Mouse (Mus musculus): ENCODE measurements around the gene Slc22a3. TPM values are rescaled to one million over a fixed set of nuclear protein-coding genes. Genes with fewer than 3 reads are reported as not detected.

Slc22a3 gene
- total RNA-seq (2014; rRNA removed) (1.0 and 2.3 TPM in 2 replicates), polyA plus RNA-seq (2012; rRNA removed) (2.5 and 4.2 TPM in 2 replicates)

DNA sequence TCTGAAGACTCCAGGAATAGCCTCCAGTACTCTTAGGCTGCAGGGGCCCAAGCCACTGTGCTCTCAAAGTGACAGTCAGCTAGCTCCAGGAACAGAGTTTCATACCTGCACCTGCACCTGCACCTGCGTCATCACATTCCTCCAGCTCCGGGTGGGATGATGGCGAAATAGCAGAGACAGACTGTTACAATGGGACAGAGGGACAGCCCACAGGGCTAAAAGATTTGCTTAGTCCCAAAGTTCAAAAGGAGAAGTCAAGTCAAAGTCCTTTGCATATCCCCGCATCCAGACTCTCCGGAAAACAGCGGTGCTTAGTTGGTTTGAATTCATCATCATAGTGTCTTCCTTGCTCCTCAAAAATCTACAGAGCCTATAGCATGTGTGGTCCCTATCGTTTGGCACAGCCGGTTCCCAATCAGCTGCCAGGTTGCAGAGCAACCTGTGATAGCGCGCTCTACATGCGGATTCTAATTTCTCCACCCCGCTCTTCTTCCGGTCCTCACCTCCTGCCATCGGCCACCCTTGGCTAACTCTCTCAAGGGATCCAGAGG, at the start of gene Slc22a3:
TSS of gene Slc22a3 (minus strand) at position 51 of the 551 bp plus-strand sequence.
- WGBS: 22% methylated on average over 14 of the region's 14 CpGs

DNA sequence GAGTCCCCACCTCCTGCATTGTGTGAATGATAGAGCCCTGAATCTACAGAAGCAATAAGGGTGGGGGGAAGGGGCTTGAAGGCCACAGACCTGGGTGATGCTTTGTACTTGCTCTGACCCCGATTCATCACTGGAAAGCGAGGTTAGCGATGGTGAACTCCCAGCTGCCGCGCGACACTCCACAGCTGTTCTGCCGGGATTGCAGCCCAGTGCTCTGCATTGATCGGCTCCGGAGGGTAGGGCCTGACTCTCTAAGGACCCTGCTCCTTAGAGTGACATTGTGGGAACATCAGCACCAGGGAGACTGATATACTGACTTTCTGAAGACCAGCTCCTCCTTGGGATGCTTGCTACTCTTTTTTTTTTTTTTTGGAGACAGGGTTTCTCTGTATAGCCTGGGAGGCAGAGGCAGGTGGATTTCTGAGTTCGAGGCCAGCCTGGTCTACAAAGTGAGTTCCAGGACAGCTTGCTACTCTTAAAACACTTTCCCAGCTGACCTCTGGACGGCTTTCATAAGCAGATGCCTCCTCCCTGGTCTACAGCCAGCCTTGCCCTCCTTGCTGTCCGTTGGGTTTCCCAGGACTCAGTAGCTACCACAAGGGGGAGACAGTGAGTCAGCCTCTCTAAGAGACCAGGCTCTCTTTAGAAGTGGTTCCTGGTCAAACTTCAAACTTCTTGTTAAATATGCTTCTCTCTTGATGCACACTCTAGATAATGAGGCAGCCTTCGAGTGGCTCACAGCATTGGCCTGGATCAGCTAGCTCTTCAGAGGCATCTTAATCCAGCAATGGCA, 27.0 kb upstream of the Slc22a3 start:
- H3K4me1 ChIP-seq (ENCODE audit: control insufficient read depth, insufficient read depth, low read length): no peaks in the 10 kb centered on the region
- 57% methylated on average over 13 of the region's 13 CpGs for WGBS
- H3K4me3 ChIP-seq (ENCODE audit: insufficient read depth, low read depth, low read length): no peak overlapping the region
- no peaks in the 10 kb centered on the region for H3K27me3 ChIP-seq (ENCODE audit: control insufficient read depth, insufficient read depth, low read length)
- TF ChIP-seq CTCF (IDR thresholded peaks at IDR 0.05; ENCODE audit: low read depth, low read length) (peak; percentile 85), POLR2A (IDR thresholded peaks at IDR 0.05; ENCODE audit: extremely low read depth, insufficient read depth, low read length) (no peak)
- no peaks in the 10 kb centered on the region for H3K36me3 ChIP-seq (ENCODE audit: control insufficient read depth, insufficient read depth, low read length)
- H3K79me2 ChIP-seq (ENCODE audit: control insufficient read depth, insufficient read depth, low read length): no peaks in the 10 kb centered on the region
- DNase-seq (ENCODE audit: extremely low read depth, low read depth, low spot score): peak; percentile 64
- no peak overlapping the region for H3K9ac ChIP-seq (ENCODE audit: low read depth, low read length)
- H3K27ac ChIP-seq (replicated peaks; ENCODE audit: insufficient read depth, low read depth, low read length): no peak overlapping the region

More for the DNA sequence above, at the start of gene Slc22a3:
- 0 out of 2 replicates have a peak within 1 kb of the TSS, but pooled peaks have one; percentile 17 for H3K9ac ChIP-seq (ENCODE audit: low read depth, low read length)
- no peaks in the 10 kb centered on the region for H3K36me3 ChIP-seq (ENCODE audit: control insufficient read depth, insufficient read depth, low read length)
- H3K27ac ChIP-seq (replicated peaks; ENCODE audit: insufficient read depth, low read depth, low read length): no peak within 1 kb of the TSS
- H3K27me3 ChIP-seq (ENCODE audit: control insufficient read depth, insufficient read depth, low read length): peaks cover 10% of the 10 kb centered on the region
- TF ChIP-seq POLR2A (IDR thresholded peaks at IDR 0.05; ENCODE audit: extremely low read depth, insufficient read depth, low read length) (no peak), CTCF (IDR thresholded peaks at IDR 0.05; ENCODE audit: low read depth, low read length) (no peak)
- peak; percentile 47 for DNase-seq (ENCODE audit: extremely low read depth, low read depth, low spot score)
- peak within 1 kb of the TSS; percentile 58 for H3K4me3 ChIP-seq (ENCODE audit: insufficient read depth, low read depth, low read length)
- H3K4me1 ChIP-seq (ENCODE audit: control insufficient read depth, insufficient read depth, low read length): no peaks in the 10 kb centered on the region
- no peaks in the 10 kb centered on the region for H3K79me2 ChIP-seq (ENCODE audit: control insufficient read depth, insufficient read depth, low read length)

GRCm38 (mm10) chr17:12532115-12532514, 24.6 kb upstream of the Slc22a3 start:
- no peaks in the 10 kb centered on the region for H3K27me3 ChIP-seq (ENCODE audit: control insufficient read depth, insufficient read depth, low read length)
- no peak overlapping the region for H3K27ac ChIP-seq (replicated peaks; ENCODE audit: insufficient read depth, low read depth, low read length)
- WGBS: 44% methylated on average over 5 of the region's 5 CpGs
- no peak for TF ChIP-seq POLR2A (IDR thresholded peaks at IDR 0.05; ENCODE audit: extremely low read depth, insufficient read depth, low read length)
- TF ChIP-seq CTCF (IDR thresholded peaks at IDR 0.05; ENCODE audit: low read depth, low read length): peak; percentile 50
- H3K36me3 ChIP-seq (ENCODE audit: control insufficient read depth, insufficient read depth, low read length): no peaks in the 10 kb centered on the region
- DNase-seq (ENCODE audit: extremely low read depth, low read depth, low spot score): peak; percentile 31
- H3K79me2 ChIP-seq (ENCODE audit: control insufficient read depth, insufficient read depth, low read length): no peaks in the 10 kb centered on the region
- no peak overlapping the region for H3K9ac ChIP-seq (ENCODE audit: low read depth, low read length)
- H3K4me3 ChIP-seq (ENCODE audit: insufficient read depth, low read depth, low read length): no peak overlapping the region
- no peaks in the 10 kb centered on the region for H3K4me1 ChIP-seq (ENCODE audit: control insufficient read depth, insufficient read depth, low read length)

DNA sequence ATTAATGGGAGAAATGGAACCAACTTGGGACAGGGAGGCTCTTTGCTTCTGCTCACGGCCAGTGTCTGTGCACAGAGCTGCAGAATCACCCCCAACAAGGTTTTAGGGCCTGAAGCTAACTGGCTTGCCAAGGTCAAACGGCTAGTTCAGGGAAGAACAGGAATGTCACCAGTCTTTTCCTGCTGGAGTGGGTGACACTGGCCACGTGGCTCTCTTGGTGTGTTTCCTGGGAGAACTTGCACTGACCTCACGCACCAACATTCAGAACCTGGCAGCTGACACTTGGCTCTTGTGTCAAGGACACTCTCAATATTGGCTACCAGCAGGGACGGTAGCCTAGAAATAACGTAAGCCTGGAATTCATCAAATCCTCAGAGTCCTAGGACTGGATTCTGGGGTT, 22.6 kb upstream of the Slc22a3 start:
- WGBS: 58% methylated on average over 6 of the region's 6 CpGs
- no peaks in the 10 kb centered on the region for H3K79me2 ChIP-seq (ENCODE audit: control insufficient read depth, insufficient read depth, low read length)
- peak; percentile 45 for DNase-seq (ENCODE audit: extremely low read depth, low read depth, low spot score)
- no peak overlapping the region for H3K4me3 ChIP-seq (ENCODE audit: insufficient read depth, low read depth, low read length)
- H3K9ac ChIP-seq (ENCODE audit: low read depth, low read length): no peak overlapping the region
- H3K36me3 ChIP-seq (ENCODE audit: control insufficient read depth, insufficient read depth, low read length): no peaks in the 10 kb centered on the region
- H3K27me3 ChIP-seq (ENCODE audit: control insufficient read depth, insufficient read depth, low read length): no peaks in the 10 kb centered on the region
- H3K4me1 ChIP-seq (ENCODE audit: control insufficient read depth, insufficient read depth, low read length): no peaks in the 10 kb centered on the region
- H3K27ac ChIP-seq (replicated peaks; ENCODE audit: insufficient read depth, low read depth, low read length): no peak overlapping the region
- no peak for TF ChIP-seq POLR2A (IDR thresholded peaks at IDR 0.05; ENCODE audit: extremely low read depth, insufficient read depth, low read length)
- no peak for TF ChIP-seq CTCF (IDR thresholded peaks at IDR 0.05; ENCODE audit: low read depth, low read length)

- no peak for TF ChIP-seq CTCF (IDR thresholded peaks at IDR 0.05; ENCODE audit: low read depth, low read length)
- TF ChIP-seq POLR2A (IDR thresholded peaks at IDR 0.05; ENCODE audit: extremely low read depth, insufficient read depth, low read length): no peak
- Histone ChIP-seq H3K36me3 (ENCODE audit: control insufficient read depth, insufficient read depth, low read length) (no peaks in the 10 kb centered on the region), H3K27ac (replicated peaks; ENCODE audit: insufficient read depth, low read depth, low read length) (no peak overlapping the region), H3K79me2 (ENCODE audit: control insufficient read depth, insufficient read depth, low read length) (no peaks in the 10 kb centered on the region), H3K4me3 (ENCODE audit: insufficient read depth, low read depth, low read length) (no peak overlapping the region), H3K9ac (ENCODE audit: low read depth, low read length) (no peak overlapping the region), H3K4me1 (ENCODE audit: control insufficient read depth, insufficient read depth, low read length) (no peaks in the 10 kb centered on the region), H3K27me3 (ENCODE audit: control insufficient read depth, insufficient read depth, low read length) (no peaks in the 10 kb centered on the region)
- 75% methylated on average over 4 of the region's 4 CpGs for WGBS
- DNase-seq (ENCODE audit: extremely low read depth, low read depth, low spot score): no peak
Observed at GRCm38 (mm10) chr17:12529384-12529985, 22.0 kb upstream of the Slc22a3 start.
